Mouse (Mus musculus) thymus, postnatal 14 days (tissue): ENCODE results near the gene Wdr5b.
"Not testable (repeated sequence)": the region's sequence is repeated elsewhere in the genome, so short reads cannot be mapped to it uniquely, and the experiment has no call there.

Experiments used
- DNase-seq: peaks from one replicate; pipeline ENCODE4 v3.0.0; 2021

Gene Wdr5b

DNA sequence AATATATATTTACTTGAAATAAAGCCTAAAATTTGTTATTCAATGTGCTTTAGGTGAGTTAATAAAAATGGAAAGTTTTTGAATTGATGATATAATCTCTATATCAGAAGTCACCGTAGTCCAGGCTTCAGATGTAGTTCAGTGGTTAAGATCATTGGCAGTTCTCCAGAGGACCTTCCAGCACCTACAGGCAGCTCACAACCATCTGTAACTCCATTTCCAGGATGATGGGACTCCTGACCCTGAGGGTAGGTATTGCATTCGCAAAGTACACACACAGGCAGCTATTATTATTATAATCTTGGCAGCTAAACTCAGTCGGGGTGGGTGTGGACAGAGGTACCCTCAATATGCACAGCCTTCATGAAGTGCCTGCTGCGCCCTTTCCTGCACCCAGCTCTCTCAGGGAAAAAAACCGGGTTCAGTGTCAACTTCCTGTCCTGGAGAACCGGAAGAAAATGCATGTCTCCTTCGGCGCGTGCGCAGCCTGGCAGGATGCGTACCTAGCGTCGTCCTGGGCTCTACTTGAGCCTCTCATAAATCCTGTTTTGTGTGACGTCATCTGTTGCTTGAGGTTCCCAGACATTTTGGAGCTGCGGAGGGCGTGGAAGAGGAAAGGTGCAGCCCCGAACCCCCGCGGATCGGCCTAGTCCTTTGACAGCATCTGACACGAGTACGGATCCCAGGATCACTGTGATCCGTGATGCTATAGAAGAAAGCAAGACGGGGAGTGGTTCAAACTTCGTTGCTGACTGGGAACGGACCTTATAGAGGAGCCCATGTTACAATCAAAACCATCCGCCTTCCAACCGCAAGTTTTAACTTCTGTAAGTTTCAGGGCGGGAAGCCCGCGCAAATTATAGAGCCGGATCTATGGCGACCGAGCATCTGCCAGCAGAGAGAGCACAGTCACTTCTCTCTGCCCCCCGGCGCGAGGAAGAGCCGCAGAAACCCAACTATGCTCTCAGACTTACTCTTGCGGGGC, at the start of gene Wdr5b:
Gene Wdr5b (plus strand): TSS at position 551 of the 985 bp plus-strand sequence.
- DNase-seq = peak; percentile 91

DNA sequence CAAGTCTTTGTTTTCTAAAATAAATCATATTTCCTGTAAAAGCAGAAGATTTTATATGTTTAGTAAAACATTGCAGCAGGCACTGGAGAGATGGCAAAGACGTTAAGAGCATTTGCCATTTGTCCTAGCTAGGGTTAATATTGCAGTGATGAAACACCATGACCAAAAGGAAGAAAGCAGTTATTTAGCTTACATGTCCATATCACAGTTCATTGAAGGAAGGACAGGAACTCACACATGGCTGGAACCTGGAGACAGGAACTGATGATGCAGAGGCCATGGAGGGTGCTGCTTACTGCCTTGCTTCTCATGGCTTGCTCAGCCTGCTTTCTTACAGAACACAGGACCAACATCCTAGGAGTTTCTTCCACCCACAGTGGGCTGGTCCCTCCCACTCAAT, 48.6 kb upstream of the Wdr5b start:
- no peak for DNase-seq

GRCm38 (mm10) chr16:35993316-35993715, 47.7 kb upstream of the Wdr5b start:
- no peak for DNase-seq

DNA sequence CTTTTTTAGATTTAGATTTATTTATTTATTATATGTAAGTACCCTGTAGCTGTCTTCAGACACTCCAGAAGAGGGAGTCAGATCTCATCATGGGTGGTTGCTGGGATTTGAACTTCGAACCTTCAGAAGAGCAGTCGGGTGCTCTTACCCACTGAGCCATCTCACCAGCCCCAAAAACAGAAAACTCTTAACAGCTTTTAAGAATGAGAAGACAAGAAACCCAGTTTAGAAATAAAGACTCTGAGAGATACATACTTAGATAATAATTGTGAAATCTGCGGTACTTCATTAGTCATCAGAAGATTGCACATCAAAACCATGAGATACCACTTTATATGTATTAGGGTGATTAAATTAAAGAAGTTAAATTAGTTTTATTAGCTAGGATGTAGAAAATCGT, 42.1 kb upstream of the Wdr5b start:
- not testable (repeated sequence) for DNase-seq

- no peak for DNase-seq
Observed at GRCm38 (mm10) chr16:36008396-36008795, 32.6 kb upstream of the Wdr5b start.

GRCm38 (mm10) chr16:36016335-36016734, 24.7 kb upstream of the Wdr5b start:
- no peak for DNase-seq

GRCm38 (mm10) chr16:36028120-36028519, 12.9 kb upstream of the Wdr5b start:
- not testable (repeated sequence) for DNase-seq

DNA sequence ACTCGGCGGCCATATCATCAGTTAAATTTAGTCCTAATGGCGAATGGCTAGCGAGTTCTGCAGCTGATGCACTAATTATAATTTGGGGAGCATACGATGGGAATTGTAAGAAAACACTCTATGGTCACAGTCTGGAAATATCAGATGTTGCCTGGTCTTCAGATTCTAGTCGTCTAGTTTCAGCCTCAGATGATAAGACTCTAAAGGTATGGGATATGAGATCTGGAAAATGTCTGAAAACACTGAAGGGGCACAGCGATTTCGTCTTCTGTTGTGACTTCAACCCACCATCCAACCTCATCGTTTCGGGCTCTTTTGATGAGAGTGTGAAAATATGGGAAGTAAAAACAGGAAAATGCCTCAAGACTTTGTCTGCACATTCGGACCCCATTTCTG, 633 bp downstream of the Wdr5b start:
- no peak for DNase-seq

DNA sequence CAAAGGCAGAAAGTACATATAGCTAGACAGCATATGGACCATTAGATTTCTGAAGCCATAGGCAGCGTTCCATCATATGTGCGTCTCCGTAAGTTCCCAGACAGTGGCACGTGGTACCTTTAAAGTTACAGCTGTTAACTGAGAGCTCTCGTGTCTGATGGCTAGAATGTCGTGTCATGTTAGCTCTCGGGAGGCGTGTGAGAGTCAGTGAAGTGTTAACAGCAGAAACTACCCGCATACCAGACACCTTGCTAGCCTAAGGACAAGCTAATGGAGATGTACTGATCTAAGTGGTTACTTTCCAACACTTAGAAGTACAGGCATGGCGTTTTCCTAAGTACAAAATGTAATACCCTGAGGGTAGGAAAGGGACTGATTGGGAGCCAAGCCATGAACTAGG, 2.1 kb downstream of the Wdr5b start:
- DNase-seq = no peak

GRCm38 (mm10) chr16:36043964-36044363, 3.0 kb downstream of the Wdr5b start:
- no peak for DNase-seq

GRCm38 (mm10) chr16:36047538-36047937, 6.5 kb downstream of the Wdr5b start:
- no peak for DNase-seq

DNA sequence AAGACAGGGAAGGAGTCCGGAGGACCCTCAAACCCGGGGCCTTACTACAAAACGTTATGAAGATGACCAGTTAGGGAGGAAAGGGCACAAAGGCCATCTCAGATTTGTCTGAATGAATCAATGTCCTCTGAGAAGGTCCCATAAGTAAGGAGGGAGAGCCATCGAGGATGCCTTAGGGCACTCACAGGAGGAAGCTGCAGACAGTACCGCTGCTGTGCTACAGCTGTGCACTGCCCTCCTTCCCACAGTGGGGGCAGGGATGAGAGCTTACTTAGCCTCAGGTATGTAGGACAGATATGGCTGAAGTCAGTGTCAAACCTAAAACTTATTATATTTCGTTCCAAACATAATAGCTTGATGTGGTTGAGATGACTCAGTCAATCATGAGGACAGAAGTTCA, 10.5 kb downstream of the Wdr5b start:
- DNase-seq = no peak

- no peak for DNase-seq
Observed at GRCm38 (mm10) chr16:36053524-36054275, 12.7 kb downstream of the Wdr5b start.

DNA sequence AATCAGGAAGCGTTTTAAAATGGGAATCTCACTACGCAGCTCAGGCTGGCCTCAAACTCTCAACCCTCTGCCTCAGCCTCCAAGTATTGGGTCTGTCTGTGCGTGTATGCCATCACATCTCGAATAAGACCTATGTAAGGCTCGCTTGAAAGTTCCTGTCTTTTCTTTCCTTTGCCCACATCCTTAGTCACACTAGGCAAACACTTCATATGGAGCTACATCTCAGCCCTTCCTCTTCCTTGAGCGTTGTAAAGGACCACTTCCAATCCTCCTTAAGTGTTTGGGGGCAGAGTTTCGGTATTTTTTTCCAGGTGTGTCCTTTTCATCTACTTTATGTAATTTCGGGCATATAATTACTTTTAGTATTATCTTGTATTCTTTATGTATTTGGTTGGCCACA, 13.9 kb downstream of the Wdr5b start:
- no peak for DNase-seq

DNA sequence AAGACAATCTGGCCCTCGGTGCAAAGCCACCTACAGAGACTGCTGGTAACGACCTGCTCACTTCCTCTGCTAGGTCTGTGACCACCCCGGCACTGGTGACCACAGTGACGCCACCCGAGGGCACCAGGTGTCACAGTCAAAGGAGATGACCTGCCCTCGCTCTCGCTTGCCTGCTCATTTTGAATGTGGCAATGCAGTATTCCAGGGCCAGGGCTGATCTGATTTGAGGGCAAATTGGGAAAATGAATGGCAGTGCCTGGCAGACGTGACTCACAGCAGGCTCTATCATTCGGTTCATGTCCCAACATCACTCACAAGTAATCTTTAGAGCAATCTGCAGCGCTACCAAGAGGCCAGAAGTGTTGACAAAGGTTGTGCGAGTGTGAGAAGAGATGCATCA, 15.4 kb downstream of the Wdr5b start:
- no peak for DNase-seq

DNA sequence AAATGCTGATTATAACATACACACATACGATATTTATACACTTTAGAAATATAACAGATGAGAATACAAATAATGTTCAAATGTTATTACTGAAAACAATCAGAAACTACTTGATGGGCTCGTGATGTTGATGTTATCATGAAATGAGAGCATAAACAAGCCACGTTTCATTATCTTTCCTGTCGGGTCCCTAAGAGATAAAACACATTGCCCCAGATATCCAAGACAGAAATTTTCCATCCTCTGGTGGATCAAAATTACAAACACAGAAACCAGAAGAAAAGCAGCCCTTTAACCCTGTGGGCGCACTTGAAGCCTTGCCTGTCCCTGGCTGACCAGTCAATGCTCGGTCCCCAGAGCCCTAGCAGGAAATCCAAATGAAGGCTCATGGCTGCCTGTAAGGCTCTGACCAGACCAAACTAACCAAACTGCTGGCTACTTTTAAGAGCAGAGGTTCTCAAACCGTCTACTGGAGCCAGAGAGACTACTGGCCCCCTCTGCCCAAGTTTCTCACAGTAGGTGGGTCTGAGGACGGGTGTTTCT, 17.0 kb downstream of the Wdr5b start:
- no peak for DNase-seq

DNA sequence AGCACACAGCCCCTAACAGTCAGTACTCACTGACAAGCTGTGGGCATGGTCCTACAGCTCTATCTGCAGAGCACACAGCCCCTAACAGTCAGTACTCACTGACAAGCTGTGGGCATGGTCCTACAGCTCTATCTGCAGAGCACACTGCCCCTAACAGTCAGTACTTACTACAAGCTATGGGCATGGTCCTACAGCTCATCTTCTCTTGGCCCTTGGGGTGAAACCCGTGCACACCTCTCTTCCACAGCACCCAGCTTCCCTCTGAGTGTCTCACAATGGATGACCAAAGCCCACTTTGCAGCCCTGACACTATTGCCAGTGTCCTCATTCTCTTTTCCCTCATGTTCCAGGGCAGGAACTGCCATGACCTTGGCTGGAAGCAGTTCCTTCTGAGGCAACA, 21.5 kb downstream of the Wdr5b start:
- not testable (repeated sequence) for DNase-seq

DNA sequence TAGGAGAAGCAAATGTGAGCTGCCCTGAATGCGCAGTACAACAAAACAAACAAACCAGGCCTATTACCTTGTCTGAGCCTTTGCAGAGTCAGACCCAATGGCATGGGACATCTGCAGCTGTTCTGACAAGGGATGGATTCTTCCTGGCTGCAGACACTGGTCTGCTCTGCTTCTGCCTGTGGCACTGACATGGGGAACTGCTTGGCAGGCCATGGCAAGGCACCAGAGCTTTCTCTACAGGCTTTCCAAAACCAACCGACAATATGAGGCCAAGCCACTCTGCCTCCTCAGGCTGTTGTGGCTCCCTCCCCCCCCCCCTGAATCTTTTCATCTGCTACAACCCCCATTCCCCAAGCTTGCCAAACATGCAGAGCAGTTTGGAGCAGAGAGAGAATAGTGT, 22.3 kb downstream of the Wdr5b start:
- DNase-seq = no peak

GRCm38 (mm10) chr16:36064904-36065303, 23.9 kb downstream of the Wdr5b start:
- no peak for DNase-seq

DNA sequence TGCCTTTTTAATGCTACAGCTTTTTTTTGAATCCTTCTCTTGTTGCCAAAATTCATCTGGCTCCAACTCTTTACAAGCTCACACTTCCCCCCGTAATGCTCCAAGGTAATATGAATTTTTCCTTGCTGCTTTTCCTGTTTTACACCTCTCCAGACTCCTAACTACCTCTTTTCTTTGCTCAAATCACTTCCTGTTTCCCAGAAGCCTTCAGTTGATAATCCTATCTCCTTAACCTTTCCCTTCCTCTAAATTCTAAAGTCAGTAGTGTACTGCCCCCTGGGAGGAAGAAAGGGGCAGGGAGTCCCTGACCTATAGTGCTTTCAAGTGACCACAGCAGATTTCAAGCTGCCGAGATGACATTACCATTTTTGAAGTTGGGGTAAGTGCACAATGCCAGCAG, 26.7 kb downstream of the Wdr5b start:
- no peak for DNase-seq

- DNase-seq = no peak
Observed at GRCm38 (mm10) chr16:36068356-36068755, 27.4 kb downstream of the Wdr5b start.

- no peak for DNase-seq
Observed at GRCm38 (mm10) chr16:36069819-36070575, 29.0 kb downstream of the Wdr5b start.

DNA sequence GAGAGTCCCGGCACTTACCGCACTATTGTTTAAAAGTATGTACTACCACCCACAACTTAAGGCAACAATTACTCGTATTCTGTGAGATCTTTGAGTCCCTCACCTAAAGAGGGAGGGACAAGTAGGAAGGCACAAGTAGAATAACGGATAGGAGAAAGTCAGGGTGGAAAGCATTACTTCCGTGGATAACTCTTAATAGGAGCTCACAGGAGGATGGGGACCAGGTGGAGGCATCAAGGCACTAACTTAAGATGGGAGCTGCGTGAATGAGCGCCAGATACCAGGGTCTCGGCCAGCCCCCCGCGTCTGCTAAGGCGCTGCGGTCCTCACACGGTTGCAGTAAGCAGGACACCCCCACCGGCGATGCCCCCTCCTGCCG, 30.1 kb downstream of the Wdr5b start:
- DNase-seq = no peak
